Comparison of ENCODE assay signal across 7 mouse cellular contexts in genomic region chr17:23829064-23829619, GRCm38 (mm10). TPM values are rescaled to one million over a fixed set of nuclear protein-coding genes. Genes with fewer than 3 reads are reported as not detected.
DNase-seq lines count a peak whose midpoint lies in the region; ATAC-seq lines count a peak whose summit lies in the region.

Gene Elob (minus strand): TSS chr17:23829136.

- H3K4me1 ChIP-seq in intestine, embryonic 14.5 days (replicated peaks; ENCODE audit: control insufficient read depth, insufficient read depth, low read length): peaks cover 17% of the 10 kb centered on the region

- 0 out of 2 replicates have a peak, but pooled peaks cover 2% of the 10 kb centered on the region for H3K9me3 ChIP-seq in intestine, embryonic 14.5 days (ENCODE audit: control insufficient read depth, low read length)

- peak within 1 kb of the TSS; percentile 88 for H3K4me2 ChIP-seq in intestine, embryonic 14.5 days (ENCODE audit: low read length)

- ATAC-seq in intestine, embryonic 14.5 days (replicated peaks; ENCODE audit: low FRiP score, low TSS enrichment, low read depth): peak; percentile 95

- intact Hi-C loops in left cerebral cortex, postnatal 14 days (cut with DNase I): no loop called here

- H3K27me3 ChIP-seq in intestine, embryonic 14.5 days (replicated peaks; ENCODE audit: control insufficient read depth, insufficient read depth, low read length): 0 out of 2 replicates have a peak, but pooled peaks cover 11% of the 10 kb centered on the region

- WGBS in intestine, embryonic 14.5 days: under 1% methylated on average over 28 of the region's 42 CpGs

- H3K9ac ChIP-seq in intestine, embryonic 14.5 days (ENCODE audit: low read length): peak within 1 kb of the TSS; percentile 86

- peaks cover 32% of the 10 kb centered on the region for H3K36me3 ChIP-seq in intestine, embryonic 14.5 days (ENCODE audit: control insufficient read depth, insufficient read depth, low read length)

- peak; percentile 73 to 78 for DNase-seq in adrenal gland, adult 18-20 months (ENCODE audit: low spot score in 2 of 2)
- peak; percentile 95 for DNase-seq in embryo, embryonic 11 days
- peak; percentile 88 for DNase-seq in gastrocnemius, postnatal 25 days
- peak; percentile 92 for DNase-seq in intestine, embryonic 14.5 days (ENCODE audit: low spot score)
- peak; percentile 87 to 93 for DNase-seq in left cerebral cortex, postnatal 14 days (ENCODE audit: low spot score in 2 of 2)
- DNase-seq in mesoderm, embryonic 11.5 days (ENCODE audit: low read depth, low spot score): peak; percentile 90
- peak; percentile 85 to 87 for DNase-seq in right cerebral cortex, postnatal 36 days (ENCODE audit: low spot score in 2 of 2)

- peak within 1 kb of the TSS; percentile 92 for H3K4me3 ChIP-seq in intestine, embryonic 14.5 days (ENCODE audit: low read depth, low read length)

- peak within 1 kb of the TSS; percentile 87 for H3K27ac ChIP-seq in intestine, embryonic 14.5 days (ENCODE audit: low read depth)

RNA-seq across cellular contexts. Expression of gene Elob, which starts in this region (rescaled TPM):
- 100 to 1,000 TPM; 352 to 413 TPM for total RNA-seq in adrenal gland, adult 18-20 months (2021)
- 100 to 1,000 TPM; 237 to 267 TPM for total RNA-seq in gastrocnemius, postnatal 25 days (2021)
- 1,105 and 1,121 TPM in 2 replicates for polyA plus RNA-seq in intestine, embryonic 14.5 days (2014; fragmentation: Nextera tagmentation; extraction: Ambion mirVana)
- 100 to 1,000 TPM; 334 to 397 TPM for total RNA-seq in left cerebral cortex, postnatal 14 days (2021)

Comparison
In these comparisons a context has a peak if more than half of its experiments do, and no peak if none do; other contexts are left out.
1. Peak in every context shown above with its lines: DNase-seq, ATAC-seq, H3K4me3 ChIP-seq and H3K27ac ChIP-seq.